Mouse (Mus musculus) ZHBTc4 (cell line): ENCODE measurements around the gene Efcab9.
"Not testable (repeated sequence)": the region's sequence is repeated elsewhere in the genome, so short reads cannot be mapped to it uniquely, and the experiment has no call there.

Experiments used
- DNase-seq: peaks from one replicate; pipeline ENCODE4 v3.0.0-alpha.2; 2011; ENCODE audit warnings: low read depth, low spot score

Efcab9 gene

GRCm38 (mm10) chr11:32538435-32538834 is 6.6 kb upstream of the Efcab9 start:
- DNase-seq, result no peak

GRCm38 (mm10) chr11:32536954-32537353 is 5.1 kb upstream of the Efcab9 start:
- peak; percentile 45 for DNase-seq

- no peak for DNase-seq
Observed at GRCm38 (mm10) chr11:32535646-32536045, 3.8 kb upstream of the Efcab9 start.

- no peak for DNase-seq
Observed at GRCm38 (mm10) chr11:32534453-32535075, 2.7 kb upstream of the Efcab9 start.

GRCm38 (mm10) chr11:32533482-32534261 is 1.8 kb upstream of the Efcab9 start:
- DNase-seq, result peak; percentile 77

- DNase-seq, result peak; percentile 91
Observed at GRCm38 (mm10) chr11:32532765-32533481, 1.0 kb upstream of the Efcab9 start, which contains the start of gene Stk10. Gene Stk10, plus strand, starts transcription at chr11:32533305.

- DNase-seq, result no peak
Observed at GRCm38 (mm10) chr11:32530151-32530550, 1.7 kb downstream of the Efcab9 start.

- DNase-seq, result no peak
Observed at GRCm38 (mm10) chr11:32527006-32527405, 4.9 kb downstream of the Efcab9 start.

GRCm38 (mm10) chr11:32524122-32524920 is 7.6 kb downstream of the Efcab9 start:
- DNase-seq, result no peak

- DNase-seq, result no peak
Observed at GRCm38 (mm10) chr11:32521246-32521645, 10.6 kb downstream of the Efcab9 start.

GRCm38 (mm10) chr11:32519354-32519753 is 12.5 kb downstream of the Efcab9 start:
- no peak for DNase-seq

GRCm38 (mm10) chr11:32518770-32519169 is 13.1 kb downstream of the Efcab9 start:
- no peak for DNase-seq

GRCm38 (mm10) chr11:32516916-32517712 is 14.8 kb downstream of the Efcab9 start:
- DNase-seq, result no peak

- peak; percentile 45 for DNase-seq
Observed at GRCm38 (mm10) chr11:32516091-32516490, 15.8 kb downstream of the Efcab9 start.

- DNase-seq, result not testable (repeated sequence)
Observed at GRCm38 (mm10) chr11:32514853-32515252, 17.0 kb downstream of the Efcab9 start.

GRCm38 (mm10) chr11:32510930-32511329 is 21.0 kb downstream of the Efcab9 start:
- peak; percentile 43 for DNase-seq

GRCm38 (mm10) chr11:32505091-32505739 is 26.7 kb downstream of the Efcab9 start:
- no peak for DNase-seq

- no peak for DNase-seq
Observed at GRCm38 (mm10) chr11:32503711-32504110, 28.2 kb downstream of the Efcab9 start.

- no peak for DNase-seq
Observed at GRCm38 (mm10) chr11:32499931-32500330, 31.9 kb downstream of the Efcab9 start.
